Mouse (Mus musculus) effector memory CD4-positive, alpha-beta T cell, adult 7 months (primary cell): ENCODE measurements around the gene Gm10277. TPM values are rescaled to one million over a fixed set of nuclear protein-coding genes. Genes with fewer than 3 reads are reported as not detected.

Experiments used
- polyA plus RNA-seq: library from polyadenylated mRNA; unstranded; fragments of 100-300 nt; shearing (Covaris generic); gene quantifications from one replicate; pipeline ENCODE4 v1.2.1, GENCODE M21; 2017

Gm10277 gene
- polyA plus RNA-seq: not detected

DNA sequence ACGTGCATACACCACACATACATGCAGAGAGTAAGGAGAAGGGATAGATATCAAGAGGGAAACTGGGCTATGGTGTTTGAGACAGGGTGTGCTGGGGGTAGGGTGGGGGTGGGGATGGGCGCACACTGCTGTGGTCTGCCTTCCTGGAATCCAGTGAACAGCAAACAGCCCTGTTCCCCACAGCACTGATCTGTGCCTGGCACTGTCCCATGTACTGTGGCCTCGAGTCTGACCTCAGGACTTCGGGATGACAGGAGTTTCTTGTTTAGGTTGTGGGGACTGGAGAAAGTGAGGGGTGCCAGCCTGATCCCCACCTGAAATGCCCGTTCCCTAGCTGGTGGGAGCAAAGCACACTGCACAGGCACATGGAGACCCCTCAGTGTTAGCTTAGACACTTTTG lies at the start of gene Gm10277:
Gene Gm10277, minus strand, starts transcription at position 41 of the 400 bp plus-strand sequence.

DNA sequence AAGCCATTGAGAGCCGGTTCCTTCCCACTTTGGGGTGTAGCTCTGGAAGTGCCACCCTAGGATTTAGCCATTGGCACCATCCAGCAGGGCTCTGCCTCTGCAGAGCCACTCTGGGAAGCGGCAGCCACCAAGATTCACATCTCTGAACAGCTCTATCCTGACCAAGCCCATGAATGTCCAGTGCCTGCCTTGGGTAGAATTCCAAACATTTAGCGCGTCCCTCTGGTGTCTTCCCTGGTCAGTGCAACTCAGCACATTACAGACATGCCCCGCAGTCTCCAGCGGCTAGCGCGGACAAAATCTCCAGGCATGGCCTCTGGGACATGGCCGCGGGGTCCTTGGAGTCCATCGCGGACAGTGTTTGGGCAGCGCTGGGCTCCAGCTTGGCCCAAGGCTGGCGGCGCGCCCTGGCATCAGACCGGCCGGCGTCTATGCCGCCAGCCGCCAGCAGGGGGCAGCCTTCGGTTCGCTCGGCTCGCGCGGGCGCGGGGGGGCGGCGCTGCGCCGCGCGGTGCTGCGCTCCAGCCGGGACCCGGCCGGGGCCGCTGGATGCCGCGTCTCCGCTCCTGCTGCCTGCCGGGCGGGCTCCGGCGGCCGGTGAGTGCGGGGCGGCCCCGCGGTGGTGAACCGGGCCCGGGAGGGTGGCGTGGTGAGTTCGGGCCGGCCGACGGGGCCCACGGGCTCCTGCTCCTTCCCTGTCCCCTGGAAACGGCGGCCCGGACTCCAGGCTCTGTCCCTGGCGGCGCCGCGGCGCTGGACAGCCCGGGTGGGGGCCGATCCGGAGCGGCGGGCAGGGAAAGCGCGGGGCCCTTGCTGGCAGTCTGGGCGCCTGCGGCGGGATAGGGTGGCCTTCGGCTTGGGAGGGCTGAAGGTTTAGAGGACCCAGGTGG lies 24.5 kb downstream of the Gm10277 start, which contains the start of gene Myo18a:
Gene Myo18a, plus strand, starts transcription at position 464 of the 890 bp plus-strand sequence.

Other genes starting within 250 kb of the Gm10277 start
- gene Taok1, start 179.9 kb downstream of the Gm10277 start, polyA plus RNA-seq: 7.6 TPM
- 82.9 TPM for gene Nufip2, start 101.6 kb downstream of the Gm10277 start, polyA plus RNA-seq
- not detected for gene Cryba1, start 62.5 kb downstream of the Gm10277 start, polyA plus RNA-seq
- gene Myo18a, start 24.5 kb downstream of the Gm10277 start, polyA plus RNA-seq: 31.1 TPM
- gene Pipox, start 106.3 kb upstream of the Gm10277 start, polyA plus RNA-seq: 0.62 TPM
- 0.34 TPM for gene Sez6, start 143.1 kb upstream of the Gm10277 start, polyA plus RNA-seq
- gene Phf12, start 195.0 kb upstream of the Gm10277 start, polyA plus RNA-seq: 31.7 TPM
- gene Dhrs13, start 244.5 kb upstream of the Gm10277 start, polyA plus RNA-seq: 3.2 TPM